Mouse (Mus musculus) C3H10T1/2 (cell line): Measurements from ENCODE around the gene Khdc3. TPM values are rescaled to one million over a fixed set of nuclear protein-coding genes. Genes with fewer than 3 reads are reported as not detected.

ENCODE experiments used
- polyA plus RNA-seq, 2 experiments: library from polyadenylated mRNA; unstranded; fragments of >200 nt; fragmentation: generic; extraction: Trizol; gene quantifications; one replicate each; pipeline ENCODE4 v1.2.1; 2012; ENCODE audit warnings: missing spikeins in 2 of 2

Khdc3 gene
- polyA plus RNA-seq: not detected

DNA sequence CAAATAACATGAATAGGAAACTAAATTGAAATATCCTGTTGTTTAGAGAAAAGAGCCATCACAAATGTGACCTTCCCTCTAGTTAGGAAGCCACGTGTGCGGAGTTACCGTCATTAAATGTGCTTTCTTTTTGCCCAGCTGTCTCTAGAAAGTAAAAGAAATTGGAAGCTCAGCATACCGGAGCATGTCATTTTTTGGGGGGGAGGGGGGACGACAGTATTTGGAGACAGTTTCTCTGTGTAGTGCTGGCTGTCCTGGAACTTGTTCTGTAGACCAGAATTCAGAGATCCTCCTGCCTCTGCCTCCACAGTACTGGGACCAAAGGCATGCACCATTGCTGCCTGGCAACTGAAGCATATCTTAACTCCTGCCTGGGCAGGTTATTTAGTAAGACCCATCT, at the start of gene Khdc3:
TSS of gene Khdc3 (plus strand) at position 301 of the 400 bp plus-strand sequence.

DNA sequence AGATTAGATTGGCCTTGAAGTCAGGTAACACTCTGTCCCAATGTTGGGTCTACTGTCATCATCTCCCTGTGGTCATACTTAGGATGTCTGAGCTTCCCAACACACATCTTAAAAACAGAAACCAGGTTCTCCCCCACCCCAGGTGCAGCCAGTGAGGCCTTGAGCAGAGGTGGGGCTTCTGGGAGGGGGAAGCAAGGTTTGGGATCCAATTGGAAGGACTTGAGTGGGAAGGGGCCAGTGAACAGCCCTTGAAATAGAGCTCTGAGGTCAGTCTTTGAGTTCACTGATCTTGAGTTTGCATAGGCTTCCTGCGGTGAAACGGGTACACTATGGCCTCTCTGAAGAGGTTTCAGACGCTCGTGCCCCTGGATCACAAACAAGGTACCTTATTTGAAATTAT, 545 bp downstream of the Khdc3 start, which contains the start of gene Gm20509:
TSS of gene Gm20509 (plus strand) at position 290 of the 400 bp plus-strand sequence.

DNA sequence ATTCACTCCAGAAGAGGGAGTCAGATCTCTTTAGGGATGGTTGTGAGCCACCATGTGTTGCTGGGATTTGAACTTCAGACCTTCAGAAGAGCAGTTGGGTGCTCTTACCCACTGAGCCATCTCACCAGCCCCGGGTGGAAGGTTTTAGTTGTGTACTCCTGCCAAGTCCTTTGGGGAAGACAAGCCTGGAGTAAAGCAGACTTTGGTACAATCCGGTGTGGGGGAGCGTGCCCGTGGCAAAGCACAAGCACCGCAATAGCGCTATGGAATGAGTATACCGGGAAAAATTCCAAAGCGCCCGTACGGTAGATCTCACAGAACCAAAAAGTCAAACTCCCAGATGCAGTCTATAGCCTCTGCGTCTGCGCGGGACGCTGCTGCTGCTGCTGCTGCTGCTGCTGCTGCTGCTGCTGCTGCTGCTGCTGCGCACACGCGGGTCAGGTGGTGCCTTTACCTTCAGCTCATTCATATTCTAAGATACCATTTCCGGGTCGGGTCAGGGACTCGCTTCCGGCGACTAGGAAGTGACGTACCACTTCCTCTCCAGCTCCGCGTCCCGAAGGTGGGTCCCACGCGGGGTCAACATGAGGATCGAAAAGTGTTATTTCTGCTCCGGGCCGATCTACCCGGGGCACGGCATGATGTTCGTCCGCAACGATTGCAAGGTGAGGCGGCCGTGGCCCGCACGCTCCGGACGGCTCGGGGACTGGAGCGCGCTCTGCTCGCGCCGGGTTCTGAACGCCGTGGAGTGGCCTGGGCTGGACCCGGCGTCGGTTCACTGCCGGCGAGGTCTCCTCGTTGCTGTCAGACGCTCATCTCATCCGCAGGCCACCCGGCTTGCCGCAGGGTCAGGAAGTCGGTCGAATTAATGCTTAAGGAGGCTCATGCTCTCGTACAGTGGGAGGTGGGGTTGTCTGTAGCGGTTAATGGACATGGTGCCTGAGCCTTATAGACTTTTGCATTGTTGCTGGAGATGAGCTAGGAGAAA, 11.6 kb downstream of the Khdc3 start, which contains the start of gene Rsl24d1:
TSS of gene Rsl24d1 (plus strand) at position 508 of the 988 bp plus-strand sequence.

Other genes with a start within 250 kb of the Khdc3 start
- gene Pygo1, start 176.2 kb upstream of the Khdc3 start, polyA plus RNA-seq: 1 to 10 TPM in 1 of 2 experiments, under 1 TPM in 1; 0.26 to 3.9 TPM
- gene Dyx1c1, start 143.1 kb upstream of the Khdc3 start, polyA plus RNA-seq: under 1 TPM in 1 of 2 experiments, not detected in 1; 0.44 TPM
- gene Gm44503, start 143.0 kb upstream of the Khdc3 start, polyA plus RNA-seq: under 1 TPM in 1 of 2 experiments, not detected in 1; 0.02 TPM
- gene Ccpg1os, start 116.5 kb upstream of the Khdc3 start, polyA plus RNA-seq: 10 to 100 TPM in 1 of 2 experiments, under 1 TPM in 1; 0.98 to 11.3 TPM
- gene Ccpg1, start 116.4 kb upstream of the Khdc3 start, polyA plus RNA-seq: 10 to 100 TPM in 1 of 2 experiments, under 1 TPM in 1; 0.97 to 10.6 TPM
- 1 to 10 TPM; 1.7 to 7.0 TPM for gene Pigb, start 61.5 kb upstream of the Khdc3 start, polyA plus RNA-seq
- gene Rab27a, start 57.0 kb upstream of the Khdc3 start, polyA plus RNA-seq: under 1 TPM in 1 of 2 experiments, not detected in 1; 0.02 TPM
- gene Gm20509, start 634 bp downstream of the Khdc3 start, polyA plus RNA-seq: not detected
- gene Rsl24d1, start 11.6 kb downstream of the Khdc3 start, polyA plus RNA-seq: 10 to 100 TPM; 13.1 to 41.0 TPM